Mouse (Mus musculus): ENCODE data around the gene Tmem132d. TPM values are rescaled to one million over a fixed set of nuclear protein-coding genes. Genes with fewer than 3 reads are reported as not detected.

Tmem132d gene
- polyA plus RNA-seq, 1 experiment from 2014 or later: 0.19 TPM

DNA sequence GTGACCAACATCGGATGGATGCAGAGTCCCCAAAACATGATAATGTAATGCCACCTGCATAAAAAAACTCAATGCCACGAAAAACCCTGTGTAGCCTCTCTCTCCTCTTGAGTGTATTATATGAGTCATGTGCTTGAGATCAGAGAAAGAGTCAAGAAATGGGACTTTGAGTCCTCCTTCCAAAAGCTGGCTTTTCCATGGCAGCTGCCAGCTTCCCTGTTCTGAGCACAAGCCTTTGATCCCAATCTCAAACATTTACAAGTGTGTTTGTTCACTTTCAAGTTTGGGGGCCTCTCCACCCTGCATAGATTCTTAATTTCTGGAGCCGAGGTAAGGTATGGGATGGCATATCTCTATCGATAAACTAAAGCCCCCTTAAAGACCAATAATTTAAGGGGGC, 8.2 kb downstream of the Tmem132d start:
- H3K4me2 ChIP-seq (replicated peaks; ENCODE audit: low read depth, low read length): no peak overlapping the region
- ATAC-seq (ENCODE audit: insufficient number of reproducible peaks, insufficient read depth, low FRiP score, low read depth): no peak
- 72% methylated on average over 4 of the region's 4 CpGs for WGBS
- no peaks in the 10 kb centered on the region for H3K4me1 ChIP-seq (ENCODE audit: control insufficient read depth, insufficient read depth, low read length)
- H3K36me3 ChIP-seq (ENCODE audit: control insufficient read depth, insufficient read depth, low read length): no peaks in the 10 kb centered on the region
- H3K27me3 ChIP-seq (ENCODE audit: control insufficient read depth, insufficient read depth, low read length): no peaks in the 10 kb centered on the region
- H3K27ac ChIP-seq (ENCODE audit: low read length): no peak overlapping the region
- H3K4me3 ChIP-seq (ENCODE audit: low read depth, low read length): no peak overlapping the region
- H3K9ac ChIP-seq (replicated peaks; ENCODE audit: low read depth, low read length): no peak overlapping the region
- H3K9me3 ChIP-seq (ENCODE audit: control insufficient read depth, low read depth, low read length): no peaks in the 10 kb centered on the region

DNA sequence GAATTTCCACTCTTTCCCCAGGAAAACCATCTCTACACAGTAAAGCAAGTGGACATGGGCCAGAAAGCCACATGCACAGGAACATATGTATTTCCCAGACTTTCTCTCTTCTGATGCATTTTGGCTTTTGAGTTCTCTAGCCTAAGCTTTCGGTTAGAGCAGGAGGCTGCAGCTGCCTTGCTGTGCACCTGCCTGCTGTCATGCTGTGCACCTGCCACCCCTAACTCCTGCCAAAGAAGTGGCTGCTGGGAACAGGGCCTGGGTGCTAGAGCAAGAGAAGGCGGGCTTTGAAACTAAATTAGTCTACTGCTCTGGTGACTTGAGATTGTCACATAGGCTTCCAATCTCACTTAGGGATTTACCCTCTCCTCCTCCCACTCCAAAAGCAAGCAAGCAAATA, 8.7 kb downstream of the Tmem132d start:
- Histone ChIP-seq H3K27me3 (ENCODE audit: control insufficient read depth, insufficient read depth, low read length) (no peaks in the 10 kb centered on the region), H3K9me3 (ENCODE audit: control insufficient read depth, low read depth, low read length) (no peaks in the 10 kb centered on the region), H3K9ac (replicated peaks; ENCODE audit: low read depth, low read length) (no peak overlapping the region), H3K27ac (ENCODE audit: low read length) (no peak overlapping the region), H3K4me3 (ENCODE audit: low read depth, low read length) (no peak overlapping the region), H3K36me3 (ENCODE audit: control insufficient read depth, insufficient read depth, low read length) (no peaks in the 10 kb centered on the region), H3K4me1 (ENCODE audit: control insufficient read depth, insufficient read depth, low read length) (no peaks in the 10 kb centered on the region), H3K4me2 (replicated peaks; ENCODE audit: low read depth, low read length) (no peak overlapping the region)
- ATAC-seq (ENCODE audit: insufficient number of reproducible peaks, insufficient read depth, low FRiP score, low read depth): no peak
- 77% methylated on average over 2 of the region's 2 CpGs for WGBS

DNA sequence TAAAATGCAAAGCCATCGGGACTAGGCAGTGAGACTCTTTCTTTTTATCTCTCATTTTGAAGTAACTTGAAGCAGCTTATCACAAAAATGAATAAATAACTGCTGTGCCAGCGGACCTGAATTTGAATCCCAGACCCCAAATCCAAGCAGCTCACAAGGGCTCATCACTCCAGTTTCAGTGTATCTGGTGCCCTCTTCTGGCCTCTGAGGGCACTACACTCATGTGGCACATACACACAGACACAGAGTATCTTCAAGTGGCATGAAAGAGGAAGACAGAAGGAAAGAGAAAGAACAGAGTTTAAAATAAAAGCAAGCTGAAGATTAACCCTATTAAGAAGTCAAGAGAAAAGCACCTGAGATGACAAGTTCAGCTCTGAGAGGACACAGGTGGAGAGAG, 10.8 kb downstream of the Tmem132d start:
- 91% methylated on average over 2 of the region's 2 CpGs for WGBS
- H3K4me2 ChIP-seq (replicated peaks; ENCODE audit: low read depth, low read length): no peak overlapping the region
- no peaks in the 10 kb centered on the region for H3K4me1 ChIP-seq (ENCODE audit: control insufficient read depth, insufficient read depth, low read length)
- H3K27ac ChIP-seq (ENCODE audit: low read length): no peak overlapping the region
- no peaks in the 10 kb centered on the region for H3K36me3 ChIP-seq (ENCODE audit: control insufficient read depth, insufficient read depth, low read length)
- H3K27me3 ChIP-seq (ENCODE audit: control insufficient read depth, insufficient read depth, low read length): no peaks in the 10 kb centered on the region
- no peak overlapping the region for H3K9ac ChIP-seq (replicated peaks; ENCODE audit: low read depth, low read length)
- ATAC-seq (ENCODE audit: insufficient number of reproducible peaks, insufficient read depth, low FRiP score, low read depth): no peak
- no peak overlapping the region for H3K4me3 ChIP-seq (ENCODE audit: low read depth, low read length)
- no peaks in the 10 kb centered on the region for H3K9me3 ChIP-seq (ENCODE audit: control insufficient read depth, low read depth, low read length)

DNA sequence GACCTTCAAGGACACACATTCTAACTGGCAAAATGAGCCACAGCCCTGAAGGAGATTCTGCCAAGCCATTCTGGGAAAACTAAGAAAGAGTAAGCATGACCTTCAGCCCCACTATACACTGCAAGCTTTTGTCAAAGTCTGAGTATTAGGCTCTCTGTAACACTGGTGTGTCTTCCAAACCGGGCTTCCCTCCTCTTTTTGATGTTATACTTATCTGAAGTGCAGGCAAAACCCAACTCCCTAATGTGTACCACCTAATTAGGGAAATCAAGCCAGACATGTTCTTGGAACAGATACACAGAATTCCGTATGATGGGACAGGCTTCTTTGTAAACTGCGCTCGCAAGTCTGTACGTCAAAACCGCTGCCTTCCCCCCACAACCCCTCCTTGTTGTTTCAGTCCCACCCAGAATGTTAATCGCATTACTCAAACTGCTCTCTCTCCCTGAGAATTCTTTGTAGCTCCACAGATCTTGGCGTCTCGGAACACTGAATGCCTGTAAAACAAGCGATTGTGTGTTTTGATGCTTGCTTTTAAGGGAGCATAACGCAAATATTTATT, 14.6 kb downstream of the Tmem132d start:
- Histone ChIP-seq H3K4me3 (ENCODE audit: low read depth, low read length) (no peak overlapping the region), H3K27me3 (ENCODE audit: control insufficient read depth, insufficient read depth, low read length) (no peaks in the 10 kb centered on the region), H3K9me3 (ENCODE audit: control insufficient read depth, low read depth, low read length) (no peaks in the 10 kb centered on the region), H3K36me3 (ENCODE audit: control insufficient read depth, insufficient read depth, low read length) (no peaks in the 10 kb centered on the region), H3K4me1 (ENCODE audit: control insufficient read depth, insufficient read depth, low read length) (no peaks in the 10 kb centered on the region), H3K9ac (replicated peaks; ENCODE audit: low read depth, low read length) (no peak overlapping the region), H3K27ac (ENCODE audit: low read length) (no peak overlapping the region), H3K4me2 (replicated peaks; ENCODE audit: low read depth, low read length) (no peak overlapping the region)
- WGBS: 61% methylated on average over 11 of the region's 11 CpGs
- ATAC-seq (ENCODE audit: insufficient number of reproducible peaks, insufficient read depth, low FRiP score, low read depth): no peak

DNA sequence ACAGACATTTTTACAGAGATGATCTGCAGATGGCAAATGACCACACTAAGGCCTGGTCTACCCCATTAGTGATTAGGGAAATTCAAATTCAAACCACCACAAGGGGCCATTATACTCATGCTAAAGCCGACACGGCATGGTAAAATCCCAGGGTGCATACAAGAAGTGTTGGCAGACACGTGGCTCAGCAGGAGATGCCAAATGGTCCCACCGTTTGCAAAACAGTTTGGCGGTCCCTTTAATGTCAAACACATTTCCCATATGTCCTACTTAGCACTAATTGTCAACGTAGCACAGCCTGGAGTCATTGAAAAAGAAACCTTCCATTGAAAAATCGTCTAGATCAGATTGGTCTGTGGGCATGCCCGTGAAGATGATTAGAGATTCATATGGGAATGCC, 18.8 kb downstream of the Tmem132d start:
- Histone ChIP-seq H3K27ac (ENCODE audit: low read length) (no peak overlapping the region), H3K9ac (replicated peaks; ENCODE audit: low read depth, low read length) (no peak overlapping the region), H3K36me3 (ENCODE audit: control insufficient read depth, insufficient read depth, low read length) (no peaks in the 10 kb centered on the region), H3K4me3 (ENCODE audit: low read depth, low read length) (no peak overlapping the region), H3K27me3 (ENCODE audit: control insufficient read depth, insufficient read depth, low read length) (no peaks in the 10 kb centered on the region), H3K4me1 (ENCODE audit: control insufficient read depth, insufficient read depth, low read length) (no peaks in the 10 kb centered on the region), H3K4me2 (replicated peaks; ENCODE audit: low read depth, low read length) (no peak overlapping the region), H3K9me3 (ENCODE audit: control insufficient read depth, low read depth, low read length) (no peaks in the 10 kb centered on the region)
- ATAC-seq (ENCODE audit: insufficient number of reproducible peaks, insufficient read depth, low FRiP score, low read depth): no peak
- WGBS: 68% methylated on average over 8 of the region's 8 CpGs

DNA sequence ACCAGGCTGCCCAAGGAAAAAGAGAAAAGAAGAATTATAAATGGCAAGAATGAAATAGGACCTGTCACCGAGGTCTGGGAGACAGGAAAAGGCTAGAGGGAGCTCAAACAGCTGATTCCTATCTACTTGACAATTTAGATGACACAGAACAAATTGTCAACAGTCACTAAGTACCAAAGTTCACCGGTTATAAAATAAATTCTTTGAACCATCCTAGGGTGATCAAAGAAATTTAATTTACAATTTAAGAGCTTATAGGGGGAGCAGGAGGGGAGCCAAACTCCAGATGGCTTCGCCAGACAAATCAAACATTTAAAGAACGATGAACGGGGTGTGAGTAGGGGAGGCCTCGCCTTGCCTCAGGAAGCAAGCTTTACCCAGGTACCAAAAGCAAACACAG, 20.6 kb downstream of the Tmem132d start:
- Histone ChIP-seq H3K27ac (ENCODE audit: low read length) (no peak overlapping the region), H3K4me2 (replicated peaks; ENCODE audit: low read depth, low read length) (no peak overlapping the region), H3K9ac (replicated peaks; ENCODE audit: low read depth, low read length) (no peak overlapping the region), H3K27me3 (ENCODE audit: control insufficient read depth, insufficient read depth, low read length) (no peaks in the 10 kb centered on the region), H3K9me3 (ENCODE audit: control insufficient read depth, low read depth, low read length) (no peaks in the 10 kb centered on the region), H3K36me3 (ENCODE audit: control insufficient read depth, insufficient read depth, low read length) (no peaks in the 10 kb centered on the region), H3K4me3 (ENCODE audit: low read depth, low read length) (no peak overlapping the region), H3K4me1 (ENCODE audit: control insufficient read depth, insufficient read depth, low read length) (no peaks in the 10 kb centered on the region)
- WGBS: 15% methylated on average over 6 of the region's 6 CpGs
- ATAC-seq (ENCODE audit: insufficient number of reproducible peaks, insufficient read depth, low FRiP score, low read depth): 0 out of 2 replicates have a peak, but pooled peaks have one; percentile 2

DNA sequence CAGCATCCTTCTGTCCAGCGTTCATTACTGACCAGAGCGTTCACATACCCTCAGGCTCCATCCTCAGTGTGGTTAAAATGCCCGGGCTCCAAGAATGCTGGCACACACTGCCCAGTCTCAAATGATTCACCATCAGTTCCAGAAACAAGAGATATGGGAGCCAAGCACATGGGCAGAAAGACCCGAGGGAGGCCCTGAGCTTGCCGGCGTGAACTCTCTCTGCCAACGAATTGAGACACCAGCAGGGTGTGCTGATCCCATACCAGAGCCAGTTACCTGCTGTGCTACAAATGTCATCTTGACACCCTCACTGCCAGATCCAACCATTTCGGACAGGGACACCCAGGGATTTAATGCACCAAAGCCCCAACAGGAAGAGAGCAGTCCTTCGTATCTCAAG, 25.3 kb downstream of the Tmem132d start:
- Histone ChIP-seq H3K9me3 (ENCODE audit: control insufficient read depth, low read depth, low read length) (peaks cover 3% of the 10 kb centered on the region; the same call in 1 of the 2 replicates), H3K27ac (ENCODE audit: low read length) (no peak overlapping the region), H3K4me3 (ENCODE audit: low read depth, low read length) (no peak overlapping the region), H3K9ac (replicated peaks; ENCODE audit: low read depth, low read length) (no peak overlapping the region), H3K36me3 (ENCODE audit: control insufficient read depth, insufficient read depth, low read length) (no peaks in the 10 kb centered on the region), H3K27me3 (ENCODE audit: control insufficient read depth, insufficient read depth, low read length) (no peaks in the 10 kb centered on the region), H3K4me1 (ENCODE audit: control insufficient read depth, insufficient read depth, low read length) (no peaks in the 10 kb centered on the region), H3K4me2 (replicated peaks; ENCODE audit: low read depth, low read length) (no peak overlapping the region)
- WGBS: 88% methylated on average over 9 of the region's 9 CpGs
- ATAC-seq (ENCODE audit: insufficient number of reproducible peaks, insufficient read depth, low FRiP score, low read depth): no peak

DNA sequence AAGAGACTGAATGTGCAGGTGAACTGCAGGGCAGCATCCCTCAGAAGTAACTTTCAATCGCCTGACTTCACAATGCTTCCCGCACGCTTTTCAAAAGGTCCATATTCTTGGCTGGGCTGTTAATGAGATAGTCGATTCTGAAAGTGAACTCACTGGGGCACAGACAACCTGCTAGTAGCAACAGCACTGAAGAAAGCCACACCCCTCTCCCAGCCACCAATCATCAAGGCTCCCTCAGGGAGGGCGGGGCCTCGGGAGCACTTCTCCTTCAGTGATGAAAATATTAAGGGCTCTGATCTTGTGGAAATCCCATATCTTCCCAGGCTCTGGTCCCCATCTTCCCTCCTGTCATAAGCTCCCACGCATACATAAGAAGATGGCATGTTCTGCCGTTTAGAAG, 27.8 kb downstream of the Tmem132d start:
- no peaks in the 10 kb centered on the region for H3K4me1 ChIP-seq (ENCODE audit: control insufficient read depth, insufficient read depth, low read length)
- H3K9ac ChIP-seq (replicated peaks; ENCODE audit: low read depth, low read length): no peak overlapping the region
- 91% methylated on average over 8 of the region's 8 CpGs for WGBS
- no peaks in the 10 kb centered on the region for H3K27me3 ChIP-seq (ENCODE audit: control insufficient read depth, insufficient read depth, low read length)
- H3K4me3 ChIP-seq (ENCODE audit: low read depth, low read length): no peak overlapping the region
- no peak overlapping the region for H3K27ac ChIP-seq (ENCODE audit: low read length)
- no peaks in the 10 kb centered on the region for H3K36me3 ChIP-seq (ENCODE audit: control insufficient read depth, insufficient read depth, low read length)
- H3K4me2 ChIP-seq (replicated peaks; ENCODE audit: low read depth, low read length): no peak overlapping the region
- ATAC-seq (ENCODE audit: insufficient number of reproducible peaks, insufficient read depth, low FRiP score, low read depth): no peak
- H3K9me3 ChIP-seq (ENCODE audit: control insufficient read depth, low read depth, low read length): peaks cover 3% of the 10 kb centered on the region; the same call in 1 of the 2 replicates

DNA sequence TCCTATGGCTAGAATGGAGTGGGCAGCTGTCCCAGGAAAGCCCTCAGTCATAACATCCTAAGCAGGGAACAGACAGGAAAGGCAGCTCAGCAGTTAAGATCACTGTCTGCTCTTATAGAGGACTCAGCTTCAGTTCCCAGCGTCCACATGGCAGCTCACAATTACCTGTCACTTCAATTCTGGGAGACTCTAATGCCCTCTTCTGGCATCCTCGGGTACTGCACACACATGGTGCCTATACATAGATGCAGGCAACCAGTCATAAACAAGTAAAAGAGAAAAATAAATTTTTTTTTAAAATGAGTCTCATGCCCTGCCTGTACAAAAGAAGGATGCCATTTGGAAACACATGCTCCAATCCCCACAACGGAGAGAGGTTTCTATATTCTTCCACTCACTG, 28.7 kb downstream of the Tmem132d start:
- Histone ChIP-seq H3K4me1 (ENCODE audit: control insufficient read depth, insufficient read depth, low read length) (no peaks in the 10 kb centered on the region), H3K27ac (ENCODE audit: low read length) (no peak overlapping the region), H3K4me3 (ENCODE audit: low read depth, low read length) (no peak overlapping the region), H3K36me3 (ENCODE audit: control insufficient read depth, insufficient read depth, low read length) (no peaks in the 10 kb centered on the region), H3K9ac (replicated peaks; ENCODE audit: low read depth, low read length) (no peak overlapping the region), H3K9me3 (ENCODE audit: control insufficient read depth, low read depth, low read length) (peaks cover 3% of the 10 kb centered on the region; the same call in 1 of the 2 replicates), H3K27me3 (ENCODE audit: control insufficient read depth, insufficient read depth, low read length) (no peaks in the 10 kb centered on the region), H3K4me2 (replicated peaks; ENCODE audit: low read depth, low read length) (no peak overlapping the region)
- WGBS: 91% methylated on average over 3 of the region's 3 CpGs
- no peak for ATAC-seq (ENCODE audit: insufficient number of reproducible peaks, insufficient read depth, low FRiP score, low read depth)
